8 mouse cellular contexts compared by ENCODE assay signal in genomic region chr13:58453541-58453940, GRCm38 (mm10). TPM values are rescaled to one million over a fixed set of nuclear protein-coding genes. Genes with fewer than 3 reads are reported as not detected.
DNase-seq lines count a peak whose midpoint lies in the region; ATAC-seq lines count a peak whose summit lies in the region.

No protein-coding gene starts in this region.

- H3K4me1 ChIP-seq in heart, embryonic 15.5 days (replicated peaks): peaks cover 8% of the 10 kb centered on the region
- H3K4me1 ChIP-seq in liver, embryonic 13.5 days (replicated peaks): peaks cover 2% of the 10 kb centered on the region; the same call in 1 of the 2 replicates

- 44% methylated on average over 10 of the region's 10 CpGs for WGBS in heart, embryonic 15.5 days
- 22% methylated on average over 10 of the region's 10 CpGs for WGBS in liver, embryonic 13.5 days (ENCODE audit: insufficient replicate concordance)

- peaks cover 13% of the 10 kb centered on the region; the same call in 1 of the 2 replicates for H3K27me3 ChIP-seq in heart, embryonic 15.5 days
- H3K27me3 ChIP-seq in liver, embryonic 13.5 days: peaks cover 81% of the 10 kb centered on the region

- H3K4me2 ChIP-seq in heart, embryonic 15.5 days: peak overlapping the region; percentile 77
- peak overlapping the region; percentile 54 for H3K4me2 ChIP-seq in liver, embryonic 13.5 days

- DNase-seq in heart, postnatal 4 days: no peak
- peak; percentile 6 for DNase-seq in thymus, postnatal 14 days
- DNase-seq in thymus, postnatal 10 days (ENCODE audit: low spot score in 2 of 2): no peak
- DNase-seq in liver, embryonic 13.5 days: no peak
- no peak for DNase-seq in c-Kit-positive CD71-positive TER-119-positive erythroid progenitor cells, embryonic 14.5 days (ENCODE audit: low spot score)
- DNase-seq in embryo, embryonic 9.5 days (ENCODE audit: extremely low spot score): no peak
- no peak for DNase-seq in layer of hippocampus, postnatal 10 days (ENCODE audit: low spot score in 2 of 2)

- H3K27ac ChIP-seq in heart, embryonic 15.5 days: no peak overlapping the region
- H3K27ac ChIP-seq in liver, embryonic 13.5 days: no peak overlapping the region

- H3K9ac ChIP-seq in heart, embryonic 15.5 days: no peak overlapping the region
- H3K9ac ChIP-seq in liver, embryonic 13.5 days: no peak overlapping the region

- ATAC-seq in heart, embryonic 15.5 days (replicated peaks; ENCODE audit: insufficient number of reproducible peaks, insufficient read depth, low FRiP score, low read depth): no peak
- no peak for ATAC-seq in liver, embryonic 13.5 days (ENCODE audit: low read depth)

- no peaks in the 10 kb centered on the region for H3K36me3 ChIP-seq in heart, embryonic 15.5 days
- H3K36me3 ChIP-seq in liver, embryonic 13.5 days: no peaks in the 10 kb centered on the region

- no peaks in the 10 kb centered on the region for H3K9me3 ChIP-seq in heart, embryonic 15.5 days (replicated peaks)
- H3K9me3 ChIP-seq in liver, embryonic 13.5 days (replicated peaks): no peaks in the 10 kb centered on the region

- peak overlapping the region; percentile 48 for H3K4me3 ChIP-seq in heart, embryonic 15.5 days
- peak overlapping the region; percentile 41; the same call in 1 of the 2 replicates for H3K4me3 ChIP-seq in liver, embryonic 13.5 days (replicated peaks)

RNA-seq across cellular contexts. Expression of gene Hnrnpk, which starts 50.4 kb away (rescaled TPM):
- 888 and 900 TPM in 2 replicates for polyA plus RNA-seq in heart, embryonic 15.5 days (2015; fragmentation: Nextera tagmentation; extraction: Ambion mirVana)
- 100 to 1,000 TPM; 898 to 905 TPM for total RNA-seq in heart, postnatal 4 days (2021)
- polyA plus RNA-seq in liver, embryonic 13.5 days (2015; fragmentation: Nextera tagmentation; extraction: Ambion mirVana): 751 and 991 TPM in 2 replicates
- total RNA-seq in layer of hippocampus, postnatal 10 days (2021): 100 to 1,000 TPM; 758 to 769 TPM

RNA-seq across cellular contexts. Expression of gene Rmi1, which starts 51.5 kb away (rescaled TPM):
- 18.5 and 19.2 TPM in 2 replicates for polyA plus RNA-seq in heart, embryonic 15.5 days (2015; fragmentation: Nextera tagmentation; extraction: Ambion mirVana)
- total RNA-seq in heart, postnatal 4 days (2021): 10 to 100 TPM; 12.0 to 14.1 TPM
- polyA plus RNA-seq in liver, embryonic 13.5 days (2015; fragmentation: Nextera tagmentation; extraction: Ambion mirVana): 14.9 and 20.6 TPM in 2 replicates
- total RNA-seq in layer of hippocampus, postnatal 10 days (2021): 10 to 100 TPM; 14.5 to 15.2 TPM
